Mouse (Mus musculus) layer of hippocampus, postnatal 25 days (tissue): ENCODE measurements around the gene Map3k4. TPM values are rescaled to one million over a fixed set of nuclear protein-coding genes. Genes with fewer than 3 reads are reported as not detected.

Source experiments
- DNase-seq, 2 experiments: peaks; one replicate each; pipeline ENCODE4 v3.0.0; 2022; ENCODE audit warnings: mixed read lengths in 2 of 2, low spot score in 1 of 2; ENCODE audit errors: extremely low spot score in 1 of 2
- total RNA-seq, 2 experiments: library from RNA; stranded (reverse); gene quantifications; 2 replicates each; pipeline ENCODE4 v1.2.3; 2021

Map3k4 gene
- total RNA-seq, 2 experiments from 2014 or later = 56.9 to 58.6 TPM

GRCm38 (mm10) chr17:12273032-12273431 lies 45.6 kb downstream of the Map3k4 start:
- DNase-seq = no peak

GRCm38 (mm10) chr17:12271805-12272204 lies 46.8 kb downstream of the Map3k4 start:
- no peak for DNase-seq

GRCm38 (mm10) chr17:12268538-12268937 lies 50.1 kb downstream of the Map3k4 start:
- DNase-seq = no peak

- DNase-seq = no peak
Observed at GRCm38 (mm10) chr17:12268091-12268490, 50.5 kb downstream of the Map3k4 start.

GRCm38 (mm10) chr17:12265969-12266925 lies 52.3 kb downstream of the Map3k4 start:
- peak; percentile 49 to 54 for DNase-seq

DNA sequence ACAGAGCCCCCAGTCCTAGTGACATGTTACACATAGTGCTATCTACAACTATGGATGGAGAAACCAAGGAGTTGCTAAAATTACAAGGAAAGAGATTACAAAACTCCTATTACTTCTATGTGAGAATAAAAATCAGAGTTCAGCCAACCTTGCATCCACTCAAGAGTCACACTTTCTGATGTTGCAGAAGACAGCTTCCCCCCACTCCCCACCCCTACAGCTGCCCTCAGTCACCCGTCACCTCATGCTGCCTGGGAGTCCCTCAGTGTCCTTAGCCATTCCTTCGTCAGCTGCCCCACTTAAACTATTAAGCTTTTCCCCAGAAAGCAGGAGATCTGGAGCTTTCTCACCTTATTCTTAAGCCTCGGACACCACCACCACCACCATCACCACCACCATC lies 54.3 kb downstream of the Map3k4 start:
- DNase-seq = no peak

DNA sequence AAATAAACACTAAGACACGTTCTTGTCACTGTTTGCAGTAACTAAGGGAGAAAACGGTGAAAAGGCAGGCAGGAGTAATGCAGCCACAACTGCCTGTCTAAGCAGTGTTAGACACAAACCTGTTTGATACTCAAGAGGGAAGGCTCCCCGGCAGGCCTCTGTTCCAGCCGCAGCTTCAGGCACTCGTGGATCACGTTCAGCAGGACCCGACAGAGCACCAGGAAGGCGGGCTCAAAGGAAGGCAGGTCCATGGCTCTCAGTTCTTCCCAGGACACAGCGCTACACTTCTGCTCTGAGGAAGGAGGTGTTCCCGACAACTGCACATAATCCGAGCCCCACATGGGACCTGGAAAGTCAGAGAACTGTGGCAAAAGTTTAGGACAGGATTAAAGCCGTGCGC lies 54.8 kb downstream of the Map3k4 start:
- no peak for DNase-seq

- DNase-seq = no peak
Observed at GRCm38 (mm10) chr17:12262851-12263250, 55.7 kb downstream of the Map3k4 start.

GRCm38 (mm10) chr17:12261887-12262286 lies 56.7 kb downstream of the Map3k4 start:
- no peak for DNase-seq

DNA sequence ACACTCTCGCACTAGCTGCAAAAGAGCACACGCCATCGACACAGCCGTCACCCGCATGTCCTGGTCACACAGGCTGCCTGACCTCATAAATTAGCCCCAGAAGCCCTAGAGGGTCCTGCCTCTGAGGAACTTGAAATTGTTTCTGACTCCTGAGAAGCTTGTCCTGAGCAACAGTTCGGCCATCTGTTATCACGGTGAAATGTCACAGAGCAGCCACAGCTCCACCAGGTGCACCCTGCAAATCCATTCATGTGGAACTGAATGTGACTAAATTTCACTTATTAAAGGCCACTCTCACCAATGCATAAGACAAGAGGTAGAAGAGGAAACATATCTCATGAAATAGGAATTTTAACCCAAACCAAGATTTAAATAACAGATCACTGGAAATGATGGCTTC lies 57.2 kb downstream of the Map3k4 start:
- DNase-seq = no peak

DNA sequence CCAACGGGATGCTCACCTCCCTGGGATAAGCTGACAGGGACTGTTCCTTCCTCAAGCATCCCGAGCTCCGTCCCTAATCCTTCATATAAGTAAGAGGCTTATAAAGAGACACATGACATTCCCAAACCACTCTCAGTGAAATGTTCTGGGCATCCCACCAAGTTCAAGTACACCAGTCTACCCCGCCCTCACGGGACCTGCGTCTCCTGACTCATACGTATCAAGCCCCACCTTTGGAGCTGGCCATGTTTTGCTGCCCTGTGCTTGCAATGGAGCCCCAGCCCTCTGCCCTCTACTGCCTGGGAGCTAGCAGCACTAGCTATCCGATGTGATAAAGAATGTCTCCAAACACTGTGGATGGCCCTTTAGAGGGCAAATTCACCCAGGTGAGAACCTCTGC lies 58.6 kb downstream of the Map3k4 start:
- DNase-seq = no peak

DNA sequence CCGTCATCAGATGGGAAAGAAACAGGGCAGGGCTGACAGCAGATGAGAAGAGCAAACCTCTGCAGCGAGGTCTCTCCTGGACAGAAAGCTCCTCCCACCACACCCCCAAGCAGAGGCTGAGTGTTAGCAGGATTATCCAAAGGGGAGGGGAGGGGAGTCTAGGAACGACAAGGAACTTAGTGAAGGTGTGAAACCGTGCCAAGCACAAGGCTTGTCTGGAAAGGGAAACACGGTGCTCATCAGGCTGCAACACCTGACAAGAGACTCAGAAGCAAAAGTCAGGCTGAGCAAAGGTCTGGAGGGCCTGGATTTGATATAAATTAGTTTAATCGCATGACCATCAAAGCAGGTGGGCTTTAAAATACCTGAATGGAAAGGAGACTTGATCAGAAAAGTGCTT lies 60.1 kb downstream of the Map3k4 start:
- no peak for DNase-seq

GRCm38 (mm10) chr17:12256142-12256541 lies 62.5 kb downstream of the Map3k4 start:
- no peak for DNase-seq

DNA sequence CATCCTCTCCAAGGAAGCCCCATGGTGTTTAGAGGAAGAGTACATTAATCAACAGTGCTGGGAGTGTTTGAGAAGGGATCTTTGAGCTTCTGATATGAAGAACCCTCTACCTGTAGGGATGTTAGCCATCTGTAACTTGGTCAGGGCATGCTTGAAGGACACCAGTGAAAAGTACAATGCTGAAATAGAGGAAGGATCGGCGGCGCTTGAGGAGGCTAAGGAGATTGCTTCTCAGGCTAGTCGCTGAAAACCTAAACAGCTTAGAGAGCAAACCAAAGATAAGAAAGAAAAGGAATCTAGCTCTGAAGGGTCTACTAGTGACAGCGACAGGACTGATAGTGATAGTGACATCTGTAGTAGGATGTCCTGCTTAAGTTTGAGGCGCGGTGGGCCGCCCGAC lies 68.0 kb downstream of the Map3k4 start:
- DNase-seq = no peak

GRCm38 (mm10) chr17:12249783-12250504 lies 68.7 kb downstream of the Map3k4 start:
- no peak for DNase-seq

GRCm38 (mm10) chr17:12240701-12241100 lies 77.9 kb downstream of the Map3k4 start:
- no peak for DNase-seq

GRCm38 (mm10) chr17:12232724-12233123 lies 85.9 kb downstream of the Map3k4 start:
- no peak for DNase-seq

- DNase-seq = no peak
Observed at GRCm38 (mm10) chr17:12231087-12231486, 87.5 kb downstream of the Map3k4 start.

- DNase-seq = no peak
Observed at GRCm38 (mm10) chr17:12230167-12230566, 88.4 kb downstream of the Map3k4 start.

DNA sequence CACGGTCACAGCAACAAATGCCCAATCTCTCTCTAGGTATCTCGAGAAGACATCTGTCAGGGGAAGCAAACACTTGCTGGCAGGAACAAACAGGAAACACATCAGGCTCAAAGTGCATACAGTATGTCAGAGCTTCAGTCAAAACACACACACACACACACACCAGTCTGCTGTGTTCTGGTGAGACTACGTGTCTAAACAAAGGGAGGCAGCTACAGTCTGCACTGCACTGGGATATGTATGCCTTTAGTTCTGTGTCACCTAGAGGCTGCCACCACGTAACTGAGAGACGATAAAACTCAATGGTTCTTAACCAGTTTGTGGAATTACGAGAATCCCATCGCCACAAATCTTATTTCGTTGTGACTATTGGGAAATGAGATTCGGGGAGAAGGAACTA lies 88.8 kb downstream of the Map3k4 start:
- DNase-seq = no peak

DNA sequence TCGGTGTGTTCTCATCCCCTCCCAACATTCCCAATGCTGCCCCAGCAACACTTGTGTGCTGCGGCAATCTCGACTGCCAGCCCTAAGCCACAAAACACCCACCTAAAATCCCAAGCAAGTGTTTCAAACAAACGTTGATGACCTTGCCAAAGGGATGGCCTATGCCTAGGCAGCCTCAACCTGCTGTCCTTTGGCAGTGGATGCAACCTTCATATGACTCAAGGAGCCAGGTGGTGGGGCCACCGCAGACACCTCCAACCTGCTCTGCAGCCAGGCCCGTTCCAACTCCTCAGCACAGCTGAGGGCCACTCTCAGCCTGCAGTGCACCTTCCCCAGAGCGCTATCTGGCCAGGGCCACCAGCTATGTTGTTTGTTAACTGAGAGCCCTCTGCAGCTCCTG lies 90.1 kb downstream of the Map3k4 start:
- DNase-seq = no peak

DNA sequence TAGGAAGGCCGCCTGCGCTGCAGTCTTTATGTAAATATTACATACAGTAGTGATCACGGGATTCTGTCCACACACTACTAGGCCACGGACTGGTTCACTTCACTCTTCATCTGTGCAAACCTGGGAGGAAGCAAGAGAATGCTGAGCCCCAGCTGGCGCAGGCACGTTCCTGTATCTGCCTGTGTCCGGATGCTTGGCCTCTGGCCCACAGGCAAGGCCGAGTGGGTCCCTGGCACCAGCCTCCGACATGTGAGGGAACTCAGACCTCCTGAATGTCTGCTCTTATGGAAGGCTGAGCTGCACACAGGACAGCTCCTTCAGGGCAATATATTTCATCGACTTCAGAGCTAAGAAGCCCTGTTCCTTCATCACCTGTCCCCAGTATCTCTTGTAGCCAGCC lies 90.6 kb downstream of the Map3k4 start:
- no peak for DNase-seq
